Mouse (Mus musculus) heart, postnatal 0 days (tissue): Measurements from ENCODE around the gene Gm8439. TPM values are rescaled to one million over a fixed set of nuclear protein-coding genes. Genes with fewer than 3 reads are reported as not detected.

Source experiments
- ATAC-seq: fragments of 200-750 bp; cut with Nextera tagmentation; 2 replicates; pipeline ENCODE4 v1.8.0; 2017; ENCODE audit warnings: low read depth, moderate number of reproducible peaks, moderate library complexity; ENCODE audit not compliant: insufficient read depth
- DNase-seq: peaks from one replicate; pipeline ENCODE4 v3.0.0-alpha.2; 2016; ENCODE audit warnings: low spot score
- H3K27ac ChIP-seq: fragments of 300-500 bp; sonication (generic); 2 replicates; pipeline ENCODE4 v1.5.1; 2014; ENCODE audit warnings: low read depth, mild to moderate bottlenecking
- H3K27me3 ChIP-seq: fragments of 300-500 bp; sonication (generic); 2 replicates; pipeline ENCODE4 v1.6.1; 2014; ENCODE audit warnings: low read length, mixed read lengths; ENCODE audit not compliant: control insufficient read depth, insufficient read depth
- H3K36me3 ChIP-seq: fragments of 300-500 bp; sonication (generic); replicated peaks from 2 replicates; pipeline ENCODE4 v1.6.1; 2014; ENCODE audit warnings: low read length, mixed read lengths; ENCODE audit not compliant: control insufficient read depth, insufficient read depth
- H3K4me1 ChIP-seq: fragments of 300-500 bp; sonication (generic); 2 replicates; pipeline ENCODE4 v1.6.1; 2014; ENCODE audit warnings: antibody characterized with exemption; ENCODE audit not compliant: control insufficient read depth, insufficient read depth
- H3K4me2 ChIP-seq: fragments of 300-500 bp; sonication (generic); 2 replicates; pipeline ENCODE4 v1.6.1; 2014; ENCODE audit warnings: low read depth, mild to moderate bottlenecking, low read length, moderate library complexity
- H3K4me3 ChIP-seq: fragments of 300-500 bp; sonication (generic); 2 replicates; pipeline ENCODE4 v1.5.1; 2014; ENCODE audit warnings: low read depth, low read length
- H3K9ac ChIP-seq: fragments of 300-500 bp; sonication (generic); replicated peaks from 2 replicates; pipeline ENCODE4 v1.6.1; 2014; ENCODE audit warnings: low read depth, low read length, mixed read lengths
- H3K9me3 ChIP-seq: fragments of 300-500 bp; sonication (generic); replicated peaks from 2 replicates; pipeline ENCODE4 v1.6.1; 2016; ENCODE audit warnings: low read length; ENCODE audit not compliant: control insufficient read depth
- CTCF ChIP-seq: IDR thresholded peaks from 2 replicates; pipeline ENCODE4 v1.5.1; 2016; ENCODE audit warnings: antibody characterized with exemption, control low read depth, low read depth
- EP300 ChIP-seq: IDR thresholded peaks from 2 replicates; pipeline ENCODE4 v1.6.1; 2016; ENCODE audit warnings: antibody characterized with exemption, low read depth
- WGBS: fragments of 180-500 bp; shearing (Covaris S2); extraction: QIAGEN DNeasy Blood & Tissue Kit; methylation state at CpG from one replicate; pipeline ENCODE4 v1.1.7; 2014; 5-methylcytosine and 5-hydroxymethylcytosine counted together
- polyA plus RNA-seq: library from polyadenylated mRNA; unstranded; fragments of >200 nt; fragmentation: Nextera tagmentation; extraction: Ambion mirVana; gene quantifications from 2 replicates; pipeline ENCODE4 v1.2.1, GENCODE M21; 2015
- total RNA-seq: library from RNA; depleted of rRNA; stranded (reverse); fragments of >200 nt; gene quantifications from 2 replicates; pipeline ENCODE4 v1.2.3, GENCODE M21; 2014; ENCODE audit warnings: low replicate concordance

Gm8439 gene
- total and polyA plus RNA-seq, 2 experiments from 2014 or later: 0.53 TPM; not detected in 1

DNA sequence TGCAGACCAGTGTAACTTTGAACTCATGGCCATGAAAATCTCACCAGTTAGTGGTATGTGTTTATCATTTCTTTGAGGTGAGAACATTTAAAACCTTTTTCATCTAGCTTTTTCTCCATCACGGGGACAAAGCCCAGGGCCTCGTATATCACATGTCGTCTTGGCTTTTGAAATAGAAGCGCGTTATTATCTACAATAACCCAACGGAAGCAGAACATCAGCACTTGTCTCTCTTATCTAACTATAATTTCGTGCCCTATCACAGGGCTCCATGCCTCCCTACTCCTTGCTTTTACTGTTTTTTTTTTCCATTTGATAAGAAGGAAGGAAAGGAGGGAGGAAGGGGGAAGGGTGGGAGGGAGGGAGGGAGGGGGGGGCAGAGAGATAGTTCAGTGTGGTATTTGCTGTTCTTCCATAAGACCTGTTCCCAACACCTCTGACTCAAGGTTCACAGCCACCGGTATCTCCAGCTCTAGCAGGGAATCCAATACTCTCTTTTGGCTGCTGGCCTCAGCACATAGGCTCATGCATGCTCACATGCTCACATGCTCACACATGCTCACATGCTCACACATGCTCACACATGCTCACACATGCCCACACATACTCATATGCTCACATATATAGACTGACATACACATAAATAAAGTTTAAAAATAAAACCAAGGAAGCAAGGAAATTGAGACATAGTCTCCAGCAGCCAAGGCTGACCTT is 41.8 kb downstream of the Gm8439 start:
- no peaks in the 10 kb centered on the region for H3K27me3 ChIP-seq
- WGBS: 13% methylated on average over 8 of the region's 8 CpGs
- H3K4me1 ChIP-seq: no peaks in the 10 kb centered on the region
- DNase-seq (no peak), ATAC-seq (no peak)
- no peaks in the 10 kb centered on the region for H3K36me3 ChIP-seq
- no peak overlapping the region for H3K4me2 ChIP-seq
- TF ChIP-seq EP300 (no peak), CTCF (no peak)
- no peak overlapping the region for H3K4me3 ChIP-seq
- no peak overlapping the region for H3K27ac ChIP-seq
- H3K9me3 ChIP-seq: no peaks in the 10 kb centered on the region
- no peak overlapping the region for H3K9ac ChIP-seq

DNA sequence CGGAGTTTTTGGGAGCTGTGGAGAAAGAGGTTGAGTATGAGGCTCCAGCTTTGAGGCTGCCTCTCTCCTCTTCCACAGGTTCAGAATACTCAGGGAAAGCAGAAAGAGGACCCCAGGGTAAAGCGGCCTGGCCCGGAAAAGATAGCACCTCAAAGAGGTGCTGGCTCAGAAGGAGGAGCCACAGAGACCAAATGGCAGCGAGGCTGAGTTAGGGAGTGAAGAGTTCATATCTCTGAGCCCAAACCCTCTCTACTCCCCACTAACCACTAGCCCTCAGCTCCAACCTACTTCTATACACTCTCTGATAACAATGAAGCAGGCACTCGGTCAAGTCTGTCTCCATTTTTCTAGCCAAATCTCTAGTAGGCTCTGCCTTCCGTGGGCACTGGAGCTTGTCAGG is 43.3 kb downstream of the Gm8439 start:
- no peak overlapping the region for H3K4me2 ChIP-seq
- WGBS: 45% methylated on average over 6 of the region's 6 CpGs
- H3K9me3 ChIP-seq: no peaks in the 10 kb centered on the region
- TF ChIP-seq CTCF (no peak), EP300 (no peak)
- no peak overlapping the region for H3K4me3 ChIP-seq
- no peaks in the 10 kb centered on the region for H3K4me1 ChIP-seq
- H3K9ac ChIP-seq: no peak overlapping the region
- no peak overlapping the region for H3K27ac ChIP-seq
- H3K36me3 ChIP-seq: no peaks in the 10 kb centered on the region
- DNase-seq: no peak
- ATAC-seq: no peak
- no peaks in the 10 kb centered on the region for H3K27me3 ChIP-seq

DNA sequence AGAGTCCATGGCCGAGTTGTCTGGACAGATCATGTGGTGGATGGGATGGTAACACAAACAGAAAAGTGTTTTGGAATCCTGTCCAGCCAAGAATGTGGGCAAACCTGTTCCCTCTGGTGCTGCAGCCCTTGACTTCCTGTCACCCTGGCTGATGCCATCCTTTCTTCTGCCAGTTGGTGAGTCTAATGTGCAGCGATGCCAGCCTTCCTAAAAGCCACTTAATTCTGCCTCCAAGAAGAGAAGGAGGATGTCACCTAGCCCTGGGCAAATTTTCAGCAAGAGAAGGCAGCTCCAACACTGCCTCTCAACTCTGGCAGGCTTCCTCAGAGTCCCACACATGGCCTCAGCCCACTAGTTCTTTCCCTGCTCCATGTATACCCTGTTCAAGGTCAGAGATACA is 46.8 kb downstream of the Gm8439 start:
- ATAC-seq: no peak
- H3K27ac ChIP-seq: no peak overlapping the region
- DNase-seq: no peak
- no peaks in the 10 kb centered on the region for H3K9me3 ChIP-seq
- no peaks in the 10 kb centered on the region for H3K27me3 ChIP-seq
- no peak overlapping the region for H3K4me2 ChIP-seq
- H3K4me1 ChIP-seq: no peaks in the 10 kb centered on the region
- no peak overlapping the region for H3K9ac ChIP-seq
- 57% methylated on average over 2 of the region's 2 CpGs for WGBS
- TF ChIP-seq CTCF (no peak), EP300 (no peak)
- H3K36me3 ChIP-seq: no peaks in the 10 kb centered on the region
- H3K4me3 ChIP-seq: no peak overlapping the region

DNA sequence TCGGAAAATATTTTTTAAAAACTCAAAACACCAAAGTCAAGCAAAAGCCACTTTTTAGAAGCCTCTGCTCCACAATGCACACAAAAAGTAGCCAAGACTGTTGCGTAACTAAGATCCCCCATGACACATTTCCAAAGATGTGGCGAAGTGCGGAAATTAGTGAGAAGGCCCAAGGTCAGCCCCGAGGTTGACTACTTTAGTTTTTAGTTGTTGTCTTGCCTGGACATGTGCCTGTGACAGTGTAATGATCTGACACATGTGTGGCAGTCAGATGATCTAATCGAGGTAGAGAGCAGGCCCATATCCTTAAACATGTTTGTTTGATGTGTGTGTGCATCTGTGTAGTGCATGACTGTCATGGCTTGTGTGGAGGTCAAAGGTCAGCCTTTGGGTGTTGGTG is 53.4 kb downstream of the Gm8439 start:
- H3K27me3 ChIP-seq: no peaks in the 10 kb centered on the region
- H3K4me3 ChIP-seq: no peak overlapping the region
- H3K4me1 ChIP-seq: no peaks in the 10 kb centered on the region
- TF ChIP-seq EP300: no peak
- TF ChIP-seq CTCF: no peak
- no peak overlapping the region for H3K27ac ChIP-seq
- no peaks in the 10 kb centered on the region for H3K36me3 ChIP-seq
- ATAC-seq (no peak), DNase-seq (no peak)
- WGBS: 92% methylated on average over 6 of the region's 6 CpGs
- no peak overlapping the region for H3K9ac ChIP-seq
- H3K4me2 ChIP-seq: no peak overlapping the region
- H3K9me3 ChIP-seq: no peaks in the 10 kb centered on the region

DNA sequence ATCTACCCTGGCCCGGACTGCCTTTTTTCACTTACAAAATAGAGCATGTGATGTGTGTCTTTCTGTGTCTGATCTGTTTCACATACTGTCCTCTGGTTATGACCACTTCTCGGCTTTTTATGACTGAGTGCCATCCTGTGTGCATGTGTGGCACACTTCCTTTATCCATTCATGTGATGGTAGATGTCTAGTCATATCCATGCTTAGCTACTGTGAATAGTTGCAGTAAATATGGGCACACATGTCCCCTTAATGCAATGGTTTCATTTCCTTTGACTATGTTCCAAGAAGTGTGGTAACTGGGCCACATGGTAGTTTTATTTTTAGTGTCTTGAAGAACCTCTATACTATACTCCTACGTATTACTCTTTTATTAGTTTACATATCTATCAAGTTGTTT is 55.4 kb downstream of the Gm8439 start:
- TF ChIP-seq CTCF: no peak
- no peak for TF ChIP-seq EP300
- H3K27ac ChIP-seq: no peak overlapping the region
- WGBS: 65% methylated on average over 3 of the region's 3 CpGs
- H3K4me2 ChIP-seq: no peak overlapping the region
- no peak for DNase-seq
- H3K9ac ChIP-seq: no peak overlapping the region
- H3K4me1 ChIP-seq: no peaks in the 10 kb centered on the region
- no peak for ATAC-seq
- H3K9me3 ChIP-seq: no peaks in the 10 kb centered on the region
- H3K36me3 ChIP-seq: no peaks in the 10 kb centered on the region
- peaks cover 4% of the 10 kb centered on the region; the same call in 1 of the 2 replicates for H3K27me3 ChIP-seq
- H3K4me3 ChIP-seq: no peak overlapping the region
